Mouse (Mus musculus): ENCODE measurements at regions not wholly inside any gene's neighbourhood (a gene's known extent, or its start where the extent isn't known, plus 50 kb on each side); places are given as distances from the start of the nearest gene placed in this dataset.

DNA sequence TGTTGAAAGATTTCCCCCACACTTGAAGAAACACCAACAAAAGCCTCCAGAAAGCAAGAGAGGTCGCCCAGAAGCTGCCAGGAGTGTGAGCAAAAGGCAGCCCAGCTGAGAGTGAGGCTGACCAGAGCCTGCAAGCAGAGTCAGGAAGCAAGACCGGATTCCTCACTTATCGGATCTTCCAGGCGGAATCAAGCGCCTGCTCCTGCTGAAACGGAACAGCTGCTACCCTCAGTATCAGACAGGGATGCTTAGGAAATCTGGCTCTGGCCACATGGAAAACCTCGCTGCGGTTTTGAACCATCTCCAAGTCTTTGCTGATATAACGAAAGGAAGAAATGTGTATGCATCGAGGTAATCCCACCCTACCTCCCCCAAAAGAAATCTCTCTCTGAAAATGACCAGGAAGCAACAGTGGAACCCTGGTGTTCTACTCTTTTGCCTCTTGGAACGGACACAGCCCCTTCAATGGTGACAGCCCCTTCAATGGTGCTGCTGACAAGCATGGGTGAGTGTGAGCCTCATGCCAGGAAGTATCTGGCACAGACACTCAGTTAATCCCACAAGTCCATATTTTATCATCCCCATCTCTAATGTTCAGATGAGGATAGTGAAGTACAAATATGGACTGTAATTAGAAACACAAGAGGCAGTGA lies 83.3 kb upstream of the Spdye4c start:
- in situ Hi-C loops (cut with MboI; ENCODE audit: unreplicated experiment in 2 of 2): no loop called here

DNA sequence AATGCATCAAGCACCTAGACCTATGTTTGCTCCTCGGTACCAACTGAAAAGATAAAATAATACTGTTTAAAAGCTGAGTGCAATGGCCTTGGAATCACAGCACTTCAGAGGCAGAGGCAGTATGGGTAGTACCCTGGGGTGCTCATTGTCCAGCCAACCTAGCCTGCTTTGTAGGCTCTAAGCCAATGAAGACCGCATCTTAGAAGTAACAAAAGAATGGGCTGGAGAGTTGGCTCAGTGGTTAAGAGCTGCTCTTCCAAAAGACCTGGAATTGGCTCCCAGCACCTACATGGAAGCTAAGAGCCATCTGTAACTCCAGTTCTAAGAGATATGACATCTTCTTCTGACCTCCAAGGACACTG lies 82.8 kb upstream of the Spdye4c start:
- in situ Hi-C loops (cut with MboI; ENCODE audit: unreplicated experiment in 2 of 2): no loop called here

DNA sequence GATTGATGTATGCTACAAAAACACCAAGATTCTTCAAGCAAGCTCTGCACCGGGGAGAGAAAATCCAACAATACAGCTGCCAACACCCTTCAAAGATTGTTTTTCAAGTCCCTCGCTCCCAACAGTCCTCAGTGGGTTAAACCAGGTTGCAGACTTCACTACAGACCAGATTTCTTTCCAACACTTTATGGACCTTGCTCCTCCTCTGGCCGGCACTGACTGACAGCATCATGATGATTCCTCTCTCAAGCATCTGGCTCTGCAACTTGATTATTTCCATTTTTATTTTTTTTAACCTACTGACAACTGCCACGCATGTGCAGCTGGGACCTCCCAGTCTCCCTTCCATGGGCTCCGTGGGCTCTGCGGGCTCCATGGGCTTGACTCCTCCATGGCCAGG lies 79.7 kb upstream of the Spdye4c start:
- in situ Hi-C loops (cut with MboI; ENCODE audit: unreplicated experiment in 2 of 2): no loop called here

DNA sequence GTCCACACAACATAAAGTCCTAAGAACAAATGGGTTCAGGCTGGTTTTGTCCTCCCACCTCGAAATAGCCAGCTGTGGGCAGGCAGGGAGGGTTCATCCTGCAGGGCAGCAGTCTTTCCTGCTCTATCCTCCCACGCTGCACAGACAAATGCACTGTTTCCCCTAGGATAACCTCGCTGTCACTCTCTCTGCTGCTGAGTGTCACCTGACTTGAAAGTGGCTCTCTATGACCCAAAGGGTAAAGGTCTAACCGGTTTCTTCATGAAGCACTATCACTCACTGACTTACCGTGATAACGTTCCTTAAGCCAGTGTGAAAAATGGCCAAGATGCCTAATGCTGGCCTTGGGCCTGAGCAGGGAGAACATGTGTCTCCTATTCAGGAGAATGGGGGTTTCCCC lies 78.2 kb upstream of the Spdye4c start:
- in situ Hi-C loops (cut with MboI; ENCODE audit: unreplicated experiment in 2 of 2): no loop called here

DNA sequence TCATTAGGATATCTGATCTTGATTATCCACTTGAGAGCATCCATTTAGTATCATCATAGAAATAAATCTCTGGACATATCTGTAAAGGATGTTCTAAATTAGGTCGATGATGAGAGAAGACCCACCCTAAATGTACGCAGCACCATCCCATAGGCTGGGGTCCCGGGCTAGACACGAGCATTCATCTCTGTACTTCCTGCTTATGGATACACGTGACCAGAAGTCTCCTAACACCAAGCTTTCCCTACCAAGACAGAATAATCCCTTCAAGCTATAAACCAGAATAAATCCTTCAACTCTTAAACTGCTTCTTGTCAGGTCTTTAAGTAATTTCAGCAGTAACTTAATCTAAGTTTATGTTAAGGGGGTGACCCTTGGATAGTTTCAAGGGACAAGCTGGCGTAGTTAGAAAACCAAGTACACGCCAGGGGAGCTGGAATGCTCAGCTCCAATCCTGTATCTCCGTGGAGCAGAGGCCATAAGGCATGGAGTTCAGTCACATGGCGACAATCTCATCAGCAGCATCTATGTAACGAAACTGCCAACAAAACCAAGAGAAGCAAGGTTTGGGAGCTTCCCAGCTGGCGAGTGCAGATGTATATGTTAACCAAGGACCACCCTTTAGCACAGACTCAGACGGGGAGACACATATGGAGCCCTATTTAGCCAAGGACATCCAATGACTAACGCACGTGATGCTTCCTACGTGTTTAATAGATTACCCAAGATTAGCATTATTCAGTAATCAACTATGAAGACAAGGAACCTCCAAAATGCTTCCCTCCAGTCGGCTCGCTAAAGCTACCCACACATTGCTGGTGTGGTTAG lies 76.3 kb upstream of the Spdye4c start:
- in situ Hi-C loops (cut with MboI; ENCODE audit: unreplicated experiment in 2 of 2): no loop called here

DNA sequence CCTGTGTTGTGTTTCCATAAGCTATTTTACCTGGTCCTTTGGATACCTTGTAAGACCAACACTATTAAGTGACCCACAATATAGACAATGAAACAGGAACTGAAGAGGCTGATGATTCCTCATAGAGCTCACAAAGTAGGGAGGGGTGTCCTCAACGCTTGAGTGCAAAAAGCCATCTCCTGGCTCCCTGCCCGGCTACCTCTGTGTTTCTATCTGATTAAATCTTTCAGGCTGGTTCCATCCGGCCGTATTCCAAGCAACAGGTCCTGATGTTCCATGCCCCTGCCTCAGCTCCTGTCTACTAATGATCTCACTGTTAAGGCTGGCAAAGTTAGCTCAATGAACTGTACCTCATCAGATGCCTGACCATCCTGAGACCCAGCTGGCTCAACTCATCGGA lies 75.3 kb upstream of the Spdye4c start:
- in situ Hi-C loops (cut with MboI; ENCODE audit: unreplicated experiment in 2 of 2): no loop called here

DNA sequence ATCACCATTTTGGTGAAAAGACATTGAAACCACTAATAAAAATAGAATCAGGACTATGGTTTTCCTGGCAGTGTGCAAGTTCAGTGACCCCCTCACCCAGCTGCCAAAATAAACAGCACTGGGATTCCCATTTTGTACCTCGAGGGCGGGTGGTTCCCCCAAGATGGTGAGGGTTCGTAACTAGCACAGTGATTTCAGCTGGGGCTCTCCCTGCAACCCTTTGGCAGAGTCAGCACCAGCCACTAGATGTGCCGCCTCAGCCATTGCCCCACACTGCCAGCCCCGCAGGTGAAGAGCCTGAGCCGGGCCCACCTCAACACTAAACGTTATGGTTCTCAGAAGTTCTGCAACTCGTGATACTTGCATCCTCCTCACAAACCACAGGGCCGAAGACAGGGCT lies 74.3 kb upstream of the Spdye4c start:
- in situ Hi-C loops (cut with MboI; ENCODE audit: unreplicated experiment in 2 of 2): no loop called here

DNA sequence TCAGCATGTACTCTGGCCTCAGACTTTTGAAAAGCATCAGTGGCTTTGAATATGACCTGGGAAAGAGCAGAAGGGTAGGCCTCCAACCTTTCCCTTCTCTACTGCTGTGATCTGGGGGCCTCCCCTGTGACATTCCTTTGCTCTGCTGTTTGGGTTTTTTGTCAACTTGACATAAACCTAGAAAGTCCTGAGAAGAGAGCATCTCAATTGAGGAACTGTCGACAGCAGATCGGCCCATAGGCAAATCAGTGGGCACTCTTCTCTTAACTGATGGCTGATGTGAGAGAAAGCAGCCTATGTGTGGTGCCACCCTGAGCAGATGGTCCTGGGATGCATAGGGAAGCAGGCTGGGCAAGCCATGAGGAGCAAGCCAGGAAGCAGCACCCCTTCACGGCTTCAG lies 72.9 kb upstream of the Spdye4c start:
- in situ Hi-C loops (cut with MboI; ENCODE audit: unreplicated experiment in 2 of 2): no loop called here

DNA sequence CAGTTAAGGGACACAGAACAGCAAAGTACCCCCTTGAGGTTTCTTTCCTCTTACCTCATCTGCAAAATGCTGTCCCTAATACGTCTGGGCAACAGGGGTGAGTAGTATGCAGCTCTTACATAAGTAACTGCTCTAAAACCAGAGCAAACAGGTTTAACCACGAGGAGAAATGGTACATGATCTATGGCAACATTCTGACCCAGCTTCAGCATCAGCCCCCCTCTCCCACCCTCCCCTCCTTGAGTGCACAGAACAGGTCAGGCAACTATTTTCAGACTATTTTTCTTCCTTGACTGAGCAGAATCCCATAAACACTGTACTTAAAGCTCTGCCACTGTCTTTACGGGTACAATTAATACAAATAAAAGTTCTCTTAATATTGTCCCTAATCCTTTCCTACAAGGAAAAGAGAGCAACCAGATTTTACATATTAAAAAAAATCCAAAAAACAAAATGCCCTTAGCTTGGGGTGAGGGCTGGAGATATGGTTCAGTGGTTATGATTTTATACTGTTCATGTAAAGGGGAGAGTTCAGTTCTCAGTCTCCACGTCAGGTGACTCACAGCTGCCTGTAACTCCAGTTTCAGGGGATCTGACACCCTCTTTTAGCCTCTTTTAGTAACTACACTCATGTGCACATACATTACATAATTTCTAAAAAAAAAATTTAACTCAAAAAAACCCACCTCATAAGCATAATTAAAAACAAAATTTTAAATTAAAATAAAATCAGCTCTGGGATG lies 69.1 kb upstream of the Spdye4c start:
- in situ Hi-C loops (cut with MboI; ENCODE audit: unreplicated experiment in 2 of 2): loop anchor here in 1 of 2 experiments (5.0 kb wide), 1 partner anchor 105 kb away; no protein-coding TSS in a partner anchor

DNA sequence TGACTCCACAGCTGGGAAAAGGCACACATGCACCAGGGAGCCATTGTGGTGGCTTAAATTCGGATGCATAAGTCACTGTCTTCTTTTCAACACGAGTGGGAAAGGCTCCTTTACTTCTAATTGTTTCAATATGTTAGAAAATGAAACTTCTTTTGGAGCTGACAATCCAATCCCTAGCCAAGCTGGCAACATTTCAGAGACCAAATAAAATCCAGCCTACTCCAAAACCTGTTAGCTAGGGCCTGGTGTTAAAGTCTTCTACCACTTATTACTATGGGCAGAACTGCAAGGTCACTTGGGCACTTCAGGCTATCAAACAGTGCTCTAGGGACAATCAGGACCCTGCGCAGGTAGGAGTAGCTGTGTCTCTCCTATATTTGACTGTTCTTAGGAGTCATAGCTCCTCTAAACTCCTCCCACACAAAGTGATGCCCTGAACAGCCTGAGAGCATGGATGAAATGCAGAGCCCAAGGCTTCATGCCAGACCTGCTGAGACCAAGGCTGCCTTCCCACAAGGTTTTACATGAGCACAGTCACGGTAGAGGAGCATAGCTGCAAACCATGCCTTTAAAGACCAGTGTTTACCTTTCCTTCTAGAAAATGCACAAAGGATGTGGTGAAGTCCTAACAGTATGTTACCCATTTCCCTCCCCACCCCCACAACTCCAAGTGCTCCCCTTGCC lies 67.4 kb upstream of the Spdye4c start:
- in situ Hi-C loops (cut with MboI; ENCODE audit: unreplicated experiment in 2 of 2): loop anchor here in 1 of 2 experiments (5.0 kb wide), 1 partner anchor 106 kb away; no protein-coding TSS in a partner anchor

DNA sequence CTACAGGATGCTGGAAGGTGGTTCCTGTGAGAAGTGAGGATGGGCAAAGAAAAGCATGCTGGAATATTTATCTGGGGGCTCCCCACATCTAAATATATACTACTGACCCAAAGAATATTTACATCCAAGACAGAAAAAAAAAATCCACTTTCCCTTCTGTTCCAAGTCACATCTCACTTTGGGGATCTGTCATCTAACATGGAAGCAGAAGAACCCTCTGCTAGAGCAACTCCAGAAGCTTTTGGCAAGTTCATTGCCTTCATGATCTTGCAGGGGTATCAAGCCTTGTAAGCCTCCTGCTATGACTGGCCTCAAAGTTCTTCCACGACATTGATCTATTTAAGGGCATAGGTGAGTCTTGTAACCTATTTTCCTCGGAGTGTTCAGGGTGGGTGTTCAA lies 64.9 kb upstream of the Spdye4c start:
- in situ Hi-C loops (cut with MboI; ENCODE audit: unreplicated experiment in 2 of 2): no loop called here

DNA sequence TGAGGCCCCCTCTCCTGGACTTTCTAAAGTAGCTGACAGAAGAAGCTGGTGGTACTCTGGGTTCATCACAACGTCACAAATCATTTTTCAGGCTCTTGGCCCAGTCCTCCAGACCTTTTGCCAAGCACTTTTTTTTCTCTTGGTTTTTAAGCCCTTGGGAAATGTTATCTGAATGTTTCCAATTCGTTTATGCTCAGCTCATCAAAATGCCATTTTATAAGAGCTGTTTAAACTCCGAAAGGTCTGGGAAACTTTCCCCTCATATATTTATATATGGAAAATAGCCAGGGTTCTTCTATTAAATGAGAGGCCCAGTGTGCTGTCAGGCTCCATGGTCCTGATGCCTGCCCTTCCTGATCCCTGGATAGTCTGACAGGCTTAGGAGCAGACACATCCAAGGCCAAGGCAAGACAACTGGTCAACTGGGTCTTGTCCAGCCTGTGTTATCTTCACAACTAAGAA lies 64.1 kb upstream of the Spdye4c start:
- in situ Hi-C loops (cut with MboI; ENCODE audit: unreplicated experiment in 2 of 2): no loop called here

DNA sequence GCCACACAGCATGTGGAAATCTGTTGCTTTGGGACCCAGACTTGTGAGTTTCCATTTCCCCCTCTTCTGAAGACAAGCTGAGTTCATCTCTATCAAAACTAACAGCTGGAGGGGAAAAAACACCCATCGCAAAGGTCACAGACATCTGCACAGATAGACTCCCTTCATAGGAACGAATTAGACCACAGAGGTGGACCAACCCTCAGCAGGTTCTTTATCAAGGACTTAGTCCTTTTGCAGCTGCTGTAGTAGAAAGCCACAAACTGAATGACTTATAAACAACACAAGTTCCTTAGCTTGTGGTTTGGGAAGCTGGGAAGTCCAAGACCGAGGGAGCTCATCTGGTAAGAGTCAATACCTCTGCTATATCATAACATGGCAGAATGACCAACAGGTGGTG lies 54.7 kb upstream of the Spdye4c start:
- in situ Hi-C loops (cut with MboI; ENCODE audit: unreplicated experiment in 2 of 2): no loop called here

DNA sequence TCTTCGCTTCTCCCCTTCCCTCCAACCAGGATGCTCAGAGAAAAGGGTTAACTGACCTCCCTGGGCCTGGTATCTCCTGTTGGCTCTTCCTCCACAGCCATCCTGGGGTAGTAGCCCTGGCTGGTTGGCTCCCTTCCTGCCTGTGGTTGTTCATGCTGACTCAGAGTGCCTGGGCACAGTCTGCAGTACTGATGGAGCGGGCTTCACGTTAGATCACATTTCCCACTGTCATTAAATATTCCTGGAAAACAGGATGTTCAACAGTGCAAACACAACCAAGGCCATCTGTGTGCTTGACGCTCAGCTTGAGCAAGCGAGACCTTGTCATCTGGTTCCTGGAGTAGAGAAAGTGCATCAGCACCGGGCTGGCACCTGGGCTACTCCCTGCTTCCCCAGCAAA lies 53.6 kb upstream of the Spdye4c start:
- in situ Hi-C loops (cut with MboI; ENCODE audit: unreplicated experiment in 2 of 2): no loop called here

DNA sequence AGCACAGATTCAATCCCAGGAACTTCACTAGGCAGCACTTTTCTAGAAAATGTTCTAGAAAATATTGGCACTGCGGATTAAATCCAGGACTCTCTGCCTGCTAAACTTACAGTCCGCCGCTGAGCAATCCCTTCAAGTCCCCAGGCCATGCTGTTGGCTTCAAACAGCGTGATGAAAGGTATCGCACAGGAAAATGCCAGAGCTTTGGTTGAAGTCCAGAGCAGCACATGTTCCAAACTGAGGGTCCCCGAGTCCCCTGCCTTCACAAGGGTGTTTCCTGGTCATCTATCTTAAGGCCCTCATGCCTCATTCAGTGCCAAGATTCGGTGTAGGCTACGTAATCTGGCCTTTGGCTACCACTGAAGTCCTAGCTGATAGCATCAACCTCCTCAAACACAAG lies 52.3 kb upstream of the Spdye4c start:
- in situ Hi-C loops (cut with MboI; ENCODE audit: unreplicated experiment in 2 of 2): no loop called here
